Mouse (Mus musculus) ovary, postnatal 36 days (tissue): ENCODE measurements around the gene Rgs9.
A peak's percentile ranks its signal among the peaks of the same experiment; 100 is the strongest.
"Not testable (repeated sequence)": the region's sequence is repeated elsewhere in the genome, so short reads cannot be mapped to it uniquely, and the experiment has no call there.

Experiments used
- DNase-seq: peaks from one replicate; pipeline ENCODE4 v3.0.0; 2022; ENCODE audit warnings: low spot score, mixed read lengths

The Rgs9 gene

DNA sequence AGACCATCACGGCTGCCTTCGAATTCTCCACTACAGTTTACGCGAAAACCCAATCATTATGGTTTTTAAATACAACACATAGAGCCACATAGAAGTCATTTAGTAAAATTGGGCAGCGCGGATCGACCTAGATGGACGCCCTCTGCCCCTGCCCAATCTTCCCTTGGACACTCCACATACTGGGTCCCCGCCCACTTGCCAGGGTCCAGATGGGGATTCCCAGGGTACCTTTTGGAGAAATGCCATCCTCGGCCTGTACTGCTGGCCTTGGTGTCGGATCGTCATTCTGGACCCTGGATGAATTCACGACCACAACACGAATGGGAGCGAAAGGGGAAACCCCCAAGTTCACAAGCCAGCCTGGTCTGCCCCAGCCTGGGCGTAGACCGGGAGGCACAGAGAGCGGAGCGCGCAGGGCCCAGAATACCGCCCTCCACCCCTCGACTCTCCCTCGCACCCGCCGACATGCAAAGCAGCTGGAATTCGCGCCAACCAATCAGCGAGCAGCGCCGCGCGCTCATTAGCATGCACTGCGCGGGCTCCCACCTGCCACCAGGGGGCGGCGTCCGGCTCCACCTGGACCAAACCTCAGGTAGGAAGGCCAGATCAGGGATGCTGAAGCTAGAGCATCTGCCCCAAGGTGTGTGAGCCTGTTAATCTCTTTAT lies at the start of gene Rgs9:
Gene Rgs9, minus strand, starts transcription at position 420 of the 666 bp plus-strand sequence.
- peak; percentile 91 for DNase-seq

DNA sequence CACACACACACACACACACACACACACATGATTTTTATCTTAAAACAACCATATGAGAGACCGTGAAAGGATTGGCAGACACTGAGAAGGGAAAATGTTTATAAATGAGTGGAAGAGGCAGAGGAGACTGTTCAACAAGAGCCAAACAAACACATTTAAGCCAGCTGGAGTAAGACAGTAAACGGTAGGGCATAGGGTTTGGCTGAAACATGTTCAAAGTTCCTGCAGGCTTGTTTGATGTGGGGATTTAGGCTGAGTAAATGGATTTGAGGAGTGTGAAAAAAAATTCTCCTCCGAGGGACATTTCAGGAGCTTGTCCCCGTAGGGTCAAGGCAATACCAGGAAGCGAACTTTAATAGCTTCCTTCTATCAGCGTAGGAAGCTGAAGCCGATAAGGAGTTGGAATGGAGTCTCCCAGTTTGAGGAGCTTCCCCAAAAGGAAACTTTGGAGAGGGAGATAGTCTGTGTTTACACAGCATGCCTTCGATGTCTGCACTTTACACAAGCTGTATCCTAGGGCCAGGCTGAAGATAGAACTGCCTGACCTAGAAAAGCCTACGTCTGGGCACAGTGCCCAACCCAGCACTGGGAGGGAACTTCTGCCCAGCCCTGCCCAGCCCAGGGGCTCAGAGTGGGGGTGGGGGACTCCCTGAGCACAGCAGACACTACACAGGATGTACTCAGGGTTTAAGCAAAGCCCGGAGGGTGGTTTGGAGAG lies 49.5 kb upstream of the Rgs9 start:
- peak; percentile 91 for DNase-seq

DNA sequence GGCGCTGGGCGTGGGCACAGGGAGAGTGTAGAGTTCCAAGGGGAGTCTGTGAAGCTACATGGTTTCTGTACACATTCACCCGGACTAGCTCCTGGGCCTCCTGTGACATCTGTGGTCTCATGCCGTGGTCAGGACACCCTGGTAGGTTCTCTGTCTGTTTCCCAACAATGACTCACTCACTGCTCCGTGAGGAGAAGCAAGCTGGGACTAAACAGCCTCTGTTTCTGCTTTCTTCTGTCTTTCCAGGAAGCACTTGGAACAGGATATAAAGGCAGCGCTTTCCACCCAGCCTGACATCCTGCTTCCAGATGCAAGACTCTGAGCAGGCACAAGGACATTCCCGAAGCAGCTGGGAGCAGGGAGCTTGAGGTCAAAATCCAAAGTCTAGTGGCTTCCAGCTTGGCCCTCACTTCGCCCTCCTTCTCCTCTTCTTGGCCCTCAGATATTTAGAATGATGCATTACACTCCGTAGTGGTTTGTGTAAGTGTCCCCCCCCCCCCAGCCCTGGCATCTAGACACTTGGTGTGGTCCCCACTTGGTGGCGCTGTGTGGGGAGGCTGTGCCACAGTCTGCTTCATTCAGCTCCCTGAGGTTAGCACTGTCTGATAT lies 46.2 kb upstream of the Rgs9 start:
- no peak for DNase-seq

DNA sequence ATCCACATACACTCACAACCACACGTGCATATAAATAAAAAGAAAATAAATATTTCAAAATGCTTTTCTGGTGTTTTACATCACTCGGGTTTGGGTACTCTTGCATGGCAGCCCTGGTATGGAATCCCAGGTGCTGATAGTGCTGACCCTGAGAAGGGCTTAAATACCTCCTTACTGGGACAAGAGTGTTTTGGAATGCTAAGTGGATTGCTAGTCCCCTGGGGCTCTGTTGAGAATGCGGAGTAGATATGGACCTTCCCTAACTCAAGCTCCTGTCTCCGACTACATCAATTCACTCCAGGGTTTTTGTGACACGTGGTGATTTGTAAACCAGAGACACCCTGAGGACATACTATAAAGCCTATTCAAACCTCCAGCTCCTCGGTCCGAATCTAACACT lies 45.6 kb upstream of the Rgs9 start:
- DNase-seq = no peak

DNA sequence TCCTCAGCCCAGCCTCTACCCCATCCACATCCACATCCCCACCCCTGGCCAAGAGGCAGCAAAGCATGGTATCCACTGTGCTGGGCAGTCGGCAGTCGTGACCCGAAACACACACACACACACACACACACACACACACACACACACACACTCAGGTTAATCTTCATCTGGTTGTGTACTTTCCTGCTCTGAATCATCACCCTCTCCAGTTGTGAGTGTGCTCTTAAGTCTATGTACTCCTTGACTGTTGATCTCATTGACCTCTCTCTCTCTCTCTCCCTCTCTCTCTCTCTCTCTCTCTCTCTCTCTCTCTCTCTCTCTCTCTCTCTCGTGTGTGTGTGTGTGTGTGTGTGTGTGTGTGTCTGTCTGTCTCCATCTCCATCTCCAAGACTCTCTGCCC lies 44.7 kb upstream of the Rgs9 start:
- DNase-seq = not testable (repeated sequence)

DNA sequence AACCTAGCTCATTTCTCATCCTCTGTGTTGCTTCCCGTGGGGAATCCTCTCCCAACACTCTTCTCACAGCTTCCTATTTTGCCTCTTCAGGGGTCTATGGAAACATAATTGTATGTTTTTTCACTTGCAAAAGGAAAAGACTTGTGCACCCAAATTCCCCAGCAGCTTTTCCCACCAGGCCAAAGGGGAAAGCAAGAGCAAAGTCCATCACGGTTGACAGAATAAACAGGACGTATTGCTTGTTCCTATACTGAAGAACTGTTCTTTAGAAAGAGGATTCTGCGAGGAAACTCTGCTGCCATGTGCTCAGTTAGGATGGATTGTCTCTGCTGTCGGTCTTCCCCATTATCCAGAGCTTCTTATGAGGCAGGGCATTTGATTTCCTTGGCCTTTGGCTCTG lies 42.6 kb upstream of the Rgs9 start:
- no peak for DNase-seq

DNA sequence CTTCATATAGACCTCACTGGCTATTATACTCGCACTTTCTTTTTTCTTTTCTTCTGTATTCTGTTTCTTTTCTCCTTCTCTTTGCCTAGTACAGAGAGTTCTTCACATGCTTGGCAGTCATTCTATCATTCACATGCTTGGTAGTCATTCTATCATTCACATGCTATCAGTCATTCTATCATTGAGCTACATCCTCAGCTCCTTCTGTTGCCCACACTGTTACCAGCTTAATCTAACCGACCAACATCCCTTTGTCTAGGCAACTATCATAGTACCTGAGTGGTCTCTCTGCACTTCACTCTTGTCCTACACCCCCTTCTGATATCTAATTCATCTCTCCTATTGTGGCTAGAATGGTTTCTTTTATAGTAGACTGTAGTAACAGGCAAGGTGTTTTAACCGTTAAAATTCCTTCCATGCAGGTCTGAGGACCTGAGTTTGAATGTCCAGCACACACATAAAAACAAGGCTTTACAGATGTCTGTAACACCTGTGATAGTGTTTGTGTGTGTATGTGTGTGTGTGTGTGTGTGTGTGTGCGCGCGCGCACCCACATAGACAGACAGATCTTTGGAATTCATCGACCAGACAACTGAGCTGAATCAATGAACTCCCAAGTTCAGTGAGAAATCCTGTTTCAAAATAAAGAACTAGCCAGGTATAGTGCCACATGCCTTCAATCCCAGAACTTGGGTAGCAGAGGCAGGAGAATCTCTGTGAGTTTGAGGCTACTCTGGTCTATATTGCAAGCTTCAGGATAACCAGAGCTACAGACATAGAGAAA lies 41.4 kb upstream of the Rgs9 start:
- no peak for DNase-seq

DNA sequence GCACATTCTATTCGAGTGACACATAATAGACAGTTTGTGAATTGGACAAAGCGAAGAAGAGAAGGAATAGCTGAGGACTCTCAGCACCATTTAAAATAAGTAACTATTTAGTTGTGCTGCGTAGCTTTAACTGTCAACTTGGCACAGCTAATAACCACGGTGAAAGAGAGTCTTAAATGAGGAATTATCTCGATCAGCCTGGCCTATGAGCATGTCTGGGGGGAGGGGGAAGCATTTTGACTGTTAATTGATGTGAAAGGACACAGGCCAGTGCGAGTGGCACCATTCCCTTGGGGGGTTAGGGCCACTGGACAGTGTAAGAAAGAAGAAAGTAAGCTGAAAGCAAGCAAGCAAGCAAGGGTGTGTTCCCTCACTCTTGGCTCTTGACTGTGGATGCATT lies 38.0 kb upstream of the Rgs9 start:
- no peak for DNase-seq

DNA sequence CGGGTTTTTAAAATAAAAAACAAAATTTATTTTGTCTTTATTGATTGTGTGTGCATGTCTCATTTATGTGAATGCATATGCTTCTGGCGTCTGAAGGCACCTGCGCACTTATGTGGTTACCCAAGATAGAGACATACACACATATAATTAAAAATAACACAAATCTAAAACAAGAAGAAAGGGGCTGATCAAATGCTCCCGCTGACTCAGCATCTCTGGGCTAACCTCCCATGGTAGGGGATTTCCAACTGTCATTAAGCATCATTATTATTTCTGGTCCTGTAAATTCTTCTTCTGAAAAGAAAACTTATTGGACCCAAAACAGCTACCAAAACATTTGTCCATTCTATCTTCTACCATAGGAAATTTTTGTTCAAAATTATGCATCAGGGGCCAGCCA lies 36.8 kb upstream of the Rgs9 start:
- no peak for DNase-seq

DNA sequence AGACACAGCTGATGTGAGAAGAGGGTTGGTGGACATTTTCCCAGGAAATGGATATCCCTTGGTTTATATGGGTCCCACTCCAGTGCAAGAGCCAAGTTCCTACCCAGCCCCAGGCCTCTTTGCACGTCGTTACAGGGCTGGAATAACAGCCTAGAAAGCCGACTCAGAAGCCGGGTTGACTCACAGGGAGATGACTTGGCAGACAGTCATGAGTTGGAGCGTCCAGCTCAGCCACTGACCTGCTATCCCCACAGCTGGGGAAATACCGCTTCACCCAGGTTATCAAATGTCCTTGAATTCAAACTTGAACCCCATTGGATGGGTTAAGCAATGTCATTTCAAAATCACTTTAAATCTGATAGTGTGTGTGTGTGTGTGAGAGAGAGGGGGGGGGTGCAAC lies 34.8 kb upstream of the Rgs9 start:
- DNase-seq = no peak

DNA sequence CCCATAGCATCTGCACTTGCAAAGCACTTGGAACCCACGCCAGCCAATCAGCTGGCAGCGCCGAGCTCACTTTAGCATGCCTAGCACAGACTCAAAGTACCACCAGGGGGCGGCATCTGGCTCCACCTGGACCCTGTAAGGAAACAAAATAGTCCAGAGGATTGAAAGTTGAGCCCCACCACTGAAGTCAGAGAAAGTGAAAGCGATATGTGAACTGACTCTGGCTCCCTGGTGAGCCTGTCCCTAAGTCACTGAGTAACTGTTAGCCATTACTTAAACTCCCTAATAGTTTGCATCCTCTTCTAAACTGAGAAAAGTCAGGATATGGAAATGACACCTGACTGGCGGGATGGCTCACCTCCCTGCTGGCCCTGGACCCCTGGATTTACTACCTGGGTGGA lies 33.5 kb upstream of the Rgs9 start:
- peak; percentile 90 for DNase-seq

DNA sequence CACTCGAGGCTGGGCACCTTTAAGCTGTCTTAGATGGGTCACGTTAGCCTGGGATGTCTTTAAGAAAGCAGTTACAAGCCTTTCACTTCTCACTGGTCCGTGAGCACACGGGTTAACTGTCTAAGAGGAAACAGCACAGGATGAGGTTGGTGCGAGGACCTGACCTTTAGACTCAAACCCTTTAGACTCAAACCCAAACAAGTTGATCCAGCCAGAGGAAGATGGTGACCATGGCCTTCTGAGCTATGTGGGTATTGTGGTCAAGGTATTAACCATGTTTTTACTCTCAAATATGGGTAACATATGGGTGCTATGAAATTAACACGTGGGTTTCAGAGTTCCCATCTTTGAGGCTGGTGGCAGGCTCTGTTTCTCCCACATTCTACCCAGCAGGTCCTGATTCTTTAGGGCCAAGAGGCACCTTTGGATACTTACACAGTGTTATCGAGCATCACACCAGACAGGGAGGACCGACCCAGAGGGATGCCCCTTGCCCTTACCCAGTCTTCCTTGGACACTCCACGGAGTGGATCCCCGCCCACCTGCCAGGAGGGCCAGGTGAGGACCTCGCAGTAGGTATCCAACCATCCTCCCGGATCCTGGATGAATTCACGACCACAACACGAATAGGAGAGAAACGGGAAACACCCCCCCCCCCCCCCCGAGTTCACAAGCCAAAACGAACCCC lies 32.9 kb upstream of the Rgs9 start:
- DNase-seq = no peak

DNA sequence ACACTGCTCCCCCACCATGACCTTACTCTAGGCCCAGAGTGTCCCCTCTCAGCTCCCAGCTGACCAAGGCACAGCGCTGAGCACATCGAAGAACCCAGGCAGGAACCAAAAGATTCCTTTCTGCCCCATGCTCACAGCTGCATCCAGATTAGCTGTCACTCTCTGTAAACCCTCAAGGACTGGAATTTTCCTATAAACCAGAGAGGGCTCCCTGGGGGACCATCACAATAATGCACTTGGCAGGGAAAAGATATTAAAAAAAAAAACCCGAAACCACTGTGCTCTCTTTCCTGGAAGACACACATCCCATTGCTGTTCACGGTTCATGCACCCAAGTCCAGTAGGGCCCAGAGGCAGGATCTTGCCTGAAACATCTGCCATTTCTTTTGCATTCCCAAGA lies 31.4 kb upstream of the Rgs9 start:
- DNase-seq = no peak

DNA sequence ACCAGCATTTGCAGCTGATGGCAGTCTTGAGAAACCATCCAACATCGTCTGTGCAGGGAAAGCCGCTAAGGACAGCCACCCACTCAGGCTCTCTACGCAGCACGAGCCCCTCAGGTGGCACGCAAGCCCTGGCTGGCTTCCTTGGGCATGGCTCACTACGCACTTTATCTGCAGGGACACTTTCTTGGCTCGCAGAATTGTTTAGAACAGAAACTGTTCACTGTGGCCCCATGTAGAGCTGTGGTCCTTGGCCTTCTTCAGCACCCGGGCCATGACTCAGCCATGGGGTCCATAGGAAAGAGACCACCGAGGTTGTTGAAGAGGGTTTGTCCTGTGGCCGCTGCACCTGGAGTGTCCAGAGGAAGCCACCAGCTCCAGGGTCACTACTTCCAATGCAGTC lies 30.0 kb upstream of the Rgs9 start:
- no peak for DNase-seq

DNA sequence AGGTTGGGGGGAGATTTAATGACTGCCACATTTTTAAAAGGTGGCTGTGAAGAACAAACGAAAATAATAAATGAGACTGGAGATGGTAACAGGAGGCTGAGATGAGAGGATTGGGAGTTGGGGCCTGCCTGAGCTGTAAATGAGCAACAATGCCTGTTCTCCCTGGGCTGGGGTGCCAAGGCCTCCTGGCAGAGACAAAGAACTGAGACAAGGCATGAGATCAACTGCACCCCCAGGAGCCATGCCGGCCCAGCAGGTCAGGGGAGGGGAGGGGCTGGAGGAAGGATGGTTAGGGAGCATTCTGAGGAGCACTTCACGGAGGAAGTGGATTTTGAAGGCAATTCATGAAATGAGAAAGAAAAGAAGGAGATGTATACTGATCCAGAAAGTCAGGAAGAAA lies 29.5 kb upstream of the Rgs9 start:
- no peak for DNase-seq

DNA sequence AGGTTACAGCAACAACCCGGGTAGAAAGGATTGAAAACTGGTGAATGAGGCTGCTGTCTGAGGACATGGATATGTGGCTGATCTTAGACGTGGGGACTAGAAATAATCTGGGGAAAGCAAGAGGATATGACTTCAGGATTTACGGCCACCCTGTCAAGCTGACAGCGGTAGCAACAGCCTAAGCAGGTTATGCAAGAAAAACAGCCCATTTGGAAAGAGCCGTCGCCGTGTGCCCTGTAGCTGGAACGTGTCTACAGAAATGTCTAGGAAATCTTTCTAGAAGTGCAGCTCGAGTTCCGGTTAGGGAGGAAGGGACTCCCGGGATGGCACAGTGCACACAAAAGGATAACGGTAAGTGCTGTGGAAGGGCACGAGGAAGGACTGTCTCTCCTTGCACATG lies 28.3 kb upstream of the Rgs9 start:
- no peak for DNase-seq

DNA sequence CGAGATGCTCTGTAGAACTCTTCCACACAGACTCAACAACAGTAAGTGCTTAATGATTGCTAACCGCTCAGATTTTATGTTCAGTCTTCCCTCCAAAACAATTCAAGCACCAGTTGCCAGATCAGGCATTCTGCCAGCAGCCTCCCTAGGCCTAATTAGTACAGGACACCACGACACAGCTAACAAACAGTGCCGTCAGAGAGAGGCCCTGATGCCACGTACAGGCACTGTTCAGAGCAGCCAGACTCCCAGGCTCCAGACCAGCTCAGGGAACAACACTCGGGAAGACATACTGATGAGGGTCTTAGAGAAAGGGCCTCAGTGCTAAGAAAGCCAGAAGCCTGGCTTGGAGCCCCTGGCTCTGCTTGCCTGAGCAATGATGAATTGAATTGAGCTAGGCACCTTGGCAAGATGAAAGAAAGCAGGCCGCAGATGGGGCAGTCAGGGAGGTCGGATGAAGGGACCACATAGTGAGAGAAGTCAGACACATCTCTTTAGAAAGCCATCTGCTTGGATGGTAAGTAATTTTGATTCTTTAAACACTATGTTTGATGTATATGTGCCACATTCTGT lies 22.5 kb upstream of the Rgs9 start:
- DNase-seq = peak; percentile 41

DNA sequence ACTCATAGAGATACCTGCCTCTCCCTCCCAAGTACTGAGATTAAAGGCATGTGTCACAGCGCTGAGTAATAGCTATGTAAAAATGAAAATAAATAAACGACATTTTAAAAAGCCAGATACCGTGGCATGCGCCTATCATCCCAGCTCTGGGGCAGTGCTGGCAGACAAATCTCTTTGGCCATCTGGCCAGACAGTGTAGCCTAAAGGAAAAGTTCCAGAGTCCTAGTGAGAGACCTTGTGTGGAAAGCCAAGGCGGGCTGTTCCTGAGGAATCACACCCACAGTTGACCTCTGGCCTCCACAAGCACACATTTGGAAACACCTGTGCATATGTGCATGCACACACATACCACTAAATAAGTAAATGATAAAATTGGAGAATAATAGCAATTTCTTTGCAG lies 22.0 kb upstream of the Rgs9 start:
- no peak for DNase-seq

DNA sequence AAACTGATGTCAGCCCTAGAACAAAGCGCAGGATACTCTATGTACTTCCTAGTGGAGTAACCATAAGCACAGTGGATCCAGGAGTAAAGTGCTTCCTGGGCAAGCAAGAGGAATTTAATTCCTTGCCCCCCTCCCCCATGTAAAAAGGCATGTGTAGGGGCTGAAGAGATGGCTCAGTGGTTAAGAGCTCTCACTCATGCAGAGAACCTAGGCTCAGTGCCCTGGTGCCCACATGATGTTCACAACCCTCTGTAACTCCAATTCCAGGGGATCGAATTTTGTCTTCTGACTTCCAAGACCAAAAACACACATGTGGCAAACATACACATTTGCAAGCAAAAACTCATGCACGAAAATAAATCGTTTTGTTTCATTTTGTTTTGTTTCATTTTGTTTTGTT lies 21.5 kb upstream of the Rgs9 start:
- DNase-seq = no peak

DNA sequence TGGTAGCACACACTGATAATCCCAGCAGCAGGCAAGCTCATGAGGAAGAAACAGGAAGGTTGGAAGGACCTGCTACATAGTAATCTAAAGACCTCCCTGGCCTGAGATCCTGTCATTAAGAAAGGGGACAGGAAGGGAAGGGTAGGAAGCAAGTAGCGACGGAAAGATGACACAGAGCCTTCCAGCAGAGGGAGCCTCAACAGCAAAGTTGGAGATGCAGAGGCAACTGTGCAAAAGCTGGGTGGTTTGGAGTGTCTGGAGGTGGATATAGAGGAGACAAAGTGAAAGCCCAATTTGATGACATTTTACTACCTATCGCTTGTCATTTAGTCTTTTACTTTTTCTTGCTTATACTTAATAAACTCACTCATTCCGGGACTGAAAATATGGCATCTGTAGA lies 19.0 kb upstream of the Rgs9 start:
- peak; percentile 34 for DNase-seq

DNA sequence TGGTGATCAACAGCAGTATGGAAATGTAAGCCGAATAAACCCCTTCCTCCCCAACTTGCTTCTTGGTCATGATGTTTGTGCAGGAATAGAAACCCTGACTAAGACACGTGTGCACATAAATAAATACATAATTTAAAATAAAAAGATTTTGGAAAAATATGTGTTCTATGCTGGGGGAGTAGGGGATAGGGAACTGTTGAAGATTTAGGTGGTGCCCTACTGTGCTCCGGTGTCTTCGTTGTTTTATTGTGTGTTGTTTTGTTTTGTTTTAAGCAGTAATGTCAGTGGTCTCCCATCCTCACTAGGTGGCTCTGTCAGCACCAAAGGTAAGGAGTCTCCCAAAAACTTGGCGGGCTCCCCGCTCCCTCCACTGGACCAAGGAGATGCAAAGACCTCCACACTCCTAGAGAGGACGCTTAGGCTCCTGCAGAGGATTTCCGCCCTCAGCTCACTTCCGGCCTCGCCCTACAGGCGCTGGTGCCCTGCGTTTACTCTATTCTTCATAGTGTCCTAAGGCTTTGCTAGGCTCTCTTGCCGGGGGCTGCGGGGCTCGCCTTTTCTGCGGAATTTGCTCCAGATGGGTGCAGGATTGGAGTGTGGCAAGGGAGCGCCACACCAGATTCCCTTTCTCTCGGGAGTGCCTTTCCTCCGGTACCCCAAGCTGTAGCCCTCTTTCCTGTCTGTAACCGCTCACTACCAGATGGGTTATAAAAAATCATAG lies 14.1 kb upstream of the Rgs9 start:
- peak; percentile 70 for DNase-seq
